Mouse (Mus musculus): ENCODE data around the gene Sec61b. TPM values are rescaled to one million over a fixed set of nuclear protein-coding genes. Genes with fewer than 3 reads are reported as not detected.

The Sec61b gene
- polyA plus RNA-seq, 1 experiment from 2014 or later = 247 TPM

- H3K9me3 ChIP-seq (replicated peaks) = no peaks in the 10 kb centered on the region
- no peak overlapping the region for H3K4me2 ChIP-seq
- no peaks in the 10 kb centered on the region for H3K4me1 ChIP-seq (replicated peaks)
- 61% methylated on average over 12 of the region's 12 CpGs for WGBS (ENCODE audit: insufficient replicate concordance)
- ATAC-seq (ENCODE audit: low read depth) (no peak), DNase-seq (no peak)
- H3K9ac ChIP-seq = no peak overlapping the region
- H3K27me3 ChIP-seq = no peaks in the 10 kb centered on the region
- H3K36me3 ChIP-seq = no peaks in the 10 kb centered on the region
- no peak overlapping the region for H3K4me3 ChIP-seq (replicated peaks)
- no peak overlapping the region for H3K27ac ChIP-seq
Observed at GRCm38 (mm10) chr4:47492311-47493086, 18.0 kb downstream of the Sec61b start.

GRCm38 (mm10) chr4:47493456-47493855, 19.0 kb downstream of the Sec61b start:
- no peak for ATAC-seq (ENCODE audit: low read depth)
- Histone ChIP-seq H3K9me3 (replicated peaks) (no peaks in the 10 kb centered on the region), H3K27ac (no peak overlapping the region), H3K9ac (no peak overlapping the region), H3K27me3 (no peaks in the 10 kb centered on the region), H3K4me3 (replicated peaks) (no peak overlapping the region), H3K36me3 (no peaks in the 10 kb centered on the region), H3K4me1 (replicated peaks) (no peaks in the 10 kb centered on the region), H3K4me2 (no peak overlapping the region)
- DNase-seq = no peak
- WGBS (ENCODE audit: insufficient replicate concordance) = 60% methylated on average over 8 of the region's 8 CpGs

GRCm38 (mm10) chr4:47494137-47494536, 19.7 kb downstream of the Sec61b start:
- Histone ChIP-seq H3K9me3 (replicated peaks) (no peaks in the 10 kb centered on the region), H3K4me1 (replicated peaks) (no peaks in the 10 kb centered on the region), H3K4me3 (replicated peaks) (no peak overlapping the region), H3K36me3 (no peaks in the 10 kb centered on the region), H3K27me3 (no peaks in the 10 kb centered on the region), H3K4me2 (no peak overlapping the region), H3K9ac (no peak overlapping the region), H3K27ac (no peak overlapping the region)
- ATAC-seq (ENCODE audit: low read depth) (no peak), DNase-seq (no peak)
- 60% methylated on average over 1 of the region's 1 CpGs for WGBS (ENCODE audit: insufficient replicate concordance)

GRCm38 (mm10) chr4:47494686-47495085, 20.2 kb downstream of the Sec61b start:
- H3K27ac ChIP-seq = no peak overlapping the region
- H3K36me3 ChIP-seq = no peaks in the 10 kb centered on the region
- H3K4me2 ChIP-seq = no peak overlapping the region
- no peaks in the 10 kb centered on the region for H3K4me1 ChIP-seq (replicated peaks)
- H3K27me3 ChIP-seq = no peaks in the 10 kb centered on the region
- WGBS (ENCODE audit: insufficient replicate concordance) = 45% methylated on average over 2 of the region's 2 CpGs
- no peak overlapping the region for H3K4me3 ChIP-seq (replicated peaks)
- ATAC-seq (ENCODE audit: low read depth) = no peak
- DNase-seq = no peak
- no peaks in the 10 kb centered on the region for H3K9me3 ChIP-seq (replicated peaks)
- H3K9ac ChIP-seq = no peak overlapping the region

- no peak overlapping the region for H3K9ac ChIP-seq
- no peaks in the 10 kb centered on the region for H3K27me3 ChIP-seq
- no peak overlapping the region for H3K4me3 ChIP-seq (replicated peaks)
- no peak overlapping the region for H3K27ac ChIP-seq
- no peaks in the 10 kb centered on the region for H3K4me1 ChIP-seq (replicated peaks)
- no peaks in the 10 kb centered on the region for H3K9me3 ChIP-seq (replicated peaks)
- no peaks in the 10 kb centered on the region for H3K36me3 ChIP-seq
- no peak for DNase-seq
- no peak for ATAC-seq (ENCODE audit: low read depth)
- 47% methylated on average over 7 of the region's 7 CpGs for WGBS (ENCODE audit: insufficient replicate concordance)
- H3K4me2 ChIP-seq = no peak overlapping the region
Observed at GRCm38 (mm10) chr4:47497811-47498385, 23.4 kb downstream of the Sec61b start.

- Histone ChIP-seq H3K27me3 (no peaks in the 10 kb centered on the region), H3K4me2 (no peak overlapping the region), H3K4me1 (replicated peaks) (no peaks in the 10 kb centered on the region), H3K9me3 (replicated peaks) (no peaks in the 10 kb centered on the region), H3K36me3 (no peaks in the 10 kb centered on the region), H3K27ac (no peak overlapping the region), H3K9ac (no peak overlapping the region), H3K4me3 (replicated peaks) (no peak overlapping the region)
- DNase-seq (no peak), ATAC-seq (ENCODE audit: low read depth) (no peak)
- WGBS (ENCODE audit: insufficient replicate concordance) = 67% methylated on average over 10 of the region's 10 CpGs
Observed at GRCm38 (mm10) chr4:47499121-47499545, 24.7 kb downstream of the Sec61b start.

- H3K4me2 ChIP-seq = no peak overlapping the region
- no peak overlapping the region for H3K4me3 ChIP-seq (replicated peaks)
- DNase-seq = no peak
- H3K4me1 ChIP-seq (replicated peaks) = no peaks in the 10 kb centered on the region
- no peaks in the 10 kb centered on the region for H3K36me3 ChIP-seq
- H3K9ac ChIP-seq = no peak overlapping the region
- H3K27me3 ChIP-seq = no peaks in the 10 kb centered on the region
- H3K9me3 ChIP-seq (replicated peaks) = no peaks in the 10 kb centered on the region
- no peak for ATAC-seq (ENCODE audit: low read depth)
- WGBS (ENCODE audit: insufficient replicate concordance) = 15% methylated on average over 4 of the region's 4 CpGs
- H3K27ac ChIP-seq = no peak overlapping the region
Observed at GRCm38 (mm10) chr4:47502546-47502971, 28.1 kb downstream of the Sec61b start.

- Histone ChIP-seq H3K4me2 (no peak overlapping the region), H3K4me3 (replicated peaks) (no peak overlapping the region), H3K9ac (no peak overlapping the region), H3K27ac (no peak overlapping the region), H3K36me3 (no peaks in the 10 kb centered on the region), H3K9me3 (replicated peaks) (no peaks in the 10 kb centered on the region), H3K4me1 (replicated peaks) (no peaks in the 10 kb centered on the region), H3K27me3 (no peaks in the 10 kb centered on the region)
- ATAC-seq (ENCODE audit: low read depth) (no peak), DNase-seq (no peak)
- 73% methylated on average over 6 of the region's 6 CpGs for WGBS (ENCODE audit: insufficient replicate concordance)
Observed at GRCm38 (mm10) chr4:47503045-47503444, 28.6 kb downstream of the Sec61b start.

- Histone ChIP-seq H3K4me2 (no peak overlapping the region), H3K4me1 (replicated peaks) (no peaks in the 10 kb centered on the region), H3K36me3 (no peaks in the 10 kb centered on the region), H3K27ac (no peak overlapping the region), H3K27me3 (no peaks in the 10 kb centered on the region), H3K9me3 (replicated peaks) (no peaks in the 10 kb centered on the region), H3K4me3 (replicated peaks) (no peak overlapping the region), H3K9ac (no peak overlapping the region)
- DNase-seq = no peak
- no peak for ATAC-seq (ENCODE audit: low read depth)
- WGBS (ENCODE audit: insufficient replicate concordance) = 70% methylated on average over 10 of the region's 10 CpGs
Observed at GRCm38 (mm10) chr4:47504841-47505517, 30.5 kb downstream of the Sec61b start.

- WGBS (ENCODE audit: insufficient replicate concordance) = 54% methylated on average over 12 of the region's 12 CpGs
- Histone ChIP-seq H3K9me3 (replicated peaks) (no peaks in the 10 kb centered on the region), H3K9ac (no peak overlapping the region), H3K4me3 (replicated peaks) (no peak overlapping the region), H3K36me3 (no peaks in the 10 kb centered on the region), H3K27ac (no peak overlapping the region), H3K4me2 (no peak overlapping the region), H3K27me3 (no peaks in the 10 kb centered on the region), H3K4me1 (replicated peaks) (no peaks in the 10 kb centered on the region)
- no peak for ATAC-seq (ENCODE audit: low read depth)
- no peak for DNase-seq
Observed at GRCm38 (mm10) chr4:47518551-47519181, 44.2 kb downstream of the Sec61b start.

GRCm38 (mm10) chr4:47520076-47520475, 45.6 kb downstream of the Sec61b start:
- no peak overlapping the region for H3K4me2 ChIP-seq
- H3K4me3 ChIP-seq (replicated peaks) = no peak overlapping the region
- DNase-seq (no peak), ATAC-seq (ENCODE audit: low read depth) (no peak)
- H3K27me3 ChIP-seq = no peaks in the 10 kb centered on the region
- no peak overlapping the region for H3K9ac ChIP-seq
- no peak overlapping the region for H3K27ac ChIP-seq
- WGBS (ENCODE audit: insufficient replicate concordance) = 42% methylated on average over 4 of the region's 4 CpGs
- no peaks in the 10 kb centered on the region for H3K36me3 ChIP-seq
- H3K9me3 ChIP-seq (replicated peaks) = no peaks in the 10 kb centered on the region
- H3K4me1 ChIP-seq (replicated peaks) = no peaks in the 10 kb centered on the region

Data from liver, embryonic 13.5 days (tissue).